Mouse (Mus musculus): ENCODE data around the gene Usp20. TPM values are rescaled to one million over a fixed set of nuclear protein-coding genes. Genes with fewer than 3 reads are reported as not detected.

Gene Usp20
- total and polyA plus RNA-seq, 3 experiments: 43.9 to 55.0 (median 50.8) TPM

- H3K27ac ChIP-seq: no peak overlapping the region
- H3K36me3 ChIP-seq (ENCODE audit: control insufficient read depth, insufficient read depth, low read length): no peaks in the 10 kb centered on the region
- no peaks in the 10 kb centered on the region for H3K79me2 ChIP-seq (replicated peaks; ENCODE audit: control insufficient read depth, insufficient read depth, low read length)
- H3K9ac ChIP-seq (ENCODE audit: low read depth, low read length): no peak overlapping the region
- no peak overlapping the region for H3K4me3 ChIP-seq
- TF ChIP-seq POLR2A (IDR thresholded peaks at IDR 0.05; ENCODE audit: insufficient read depth, low read depth, low read length) (no peak), CTCF (IDR thresholded peaks at IDR 0.05) (no peak), EP300 (IDR thresholded peaks at IDR 0.05; ENCODE audit: insufficient read depth, low read depth, low read length) (no peak)
- DNase-seq: no peak
- 99% methylated on average over 3 of the region's 3 CpGs for WGBS
- no peaks in the 10 kb centered on the region for H3K27me3 ChIP-seq (ENCODE audit: control insufficient read depth, insufficient read depth, low read length)
- intact Hi-C loops (cut with DNase I): no loop called here
- H3K4me1 ChIP-seq (ENCODE audit: control insufficient read depth, insufficient read depth, low read length): no peaks in the 10 kb centered on the region
Measured at GRCm38 (mm10) chr2:31040043-31040442, 58.0 kb downstream of the Usp20 start.

- Histone ChIP-seq H3K36me3 (ENCODE audit: control insufficient read depth, insufficient read depth, low read length) (no peaks in the 10 kb centered on the region), H3K79me2 (replicated peaks; ENCODE audit: control insufficient read depth, insufficient read depth, low read length) (no peaks in the 10 kb centered on the region), H3K9ac (ENCODE audit: low read depth, low read length) (no peak overlapping the region), H3K4me1 (ENCODE audit: control insufficient read depth, insufficient read depth, low read length) (no peaks in the 10 kb centered on the region), H3K27me3 (ENCODE audit: control insufficient read depth, insufficient read depth, low read length) (no peaks in the 10 kb centered on the region), H3K4me3 (no peak overlapping the region), H3K27ac (no peak overlapping the region)
- TF ChIP-seq CTCF (IDR thresholded peaks at IDR 0.05) (no peak), EP300 (IDR thresholded peaks at IDR 0.05; ENCODE audit: insufficient read depth, low read depth, low read length) (no peak), POLR2A (IDR thresholded peaks at IDR 0.05; ENCODE audit: insufficient read depth, low read depth, low read length) (no peak)
- intact Hi-C loops (cut with DNase I): no loop called here
- no peak for DNase-seq
- 88% methylated on average over 3 of the region's 3 CpGs for WGBS
Measured at GRCm38 (mm10) chr2:31040487-31040886, 58.4 kb downstream of the Usp20 start.

- no peak overlapping the region for H3K27ac ChIP-seq
- no peaks in the 10 kb centered on the region for H3K36me3 ChIP-seq (ENCODE audit: control insufficient read depth, insufficient read depth, low read length)
- H3K9ac ChIP-seq (ENCODE audit: low read depth, low read length): no peak overlapping the region
- no peaks in the 10 kb centered on the region for H3K4me1 ChIP-seq (ENCODE audit: control insufficient read depth, insufficient read depth, low read length)
- no peak for TF ChIP-seq POLR2A (IDR thresholded peaks at IDR 0.05; ENCODE audit: insufficient read depth, low read depth, low read length)
- no peak for TF ChIP-seq EP300 (IDR thresholded peaks at IDR 0.05; ENCODE audit: insufficient read depth, low read depth, low read length)
- TF ChIP-seq CTCF (IDR thresholded peaks at IDR 0.05): no peak
- intact Hi-C loops (cut with DNase I): no loop called here
- no peak overlapping the region for H3K4me3 ChIP-seq
- H3K79me2 ChIP-seq (replicated peaks; ENCODE audit: control insufficient read depth, insufficient read depth, low read length): no peaks in the 10 kb centered on the region
- H3K27me3 ChIP-seq (ENCODE audit: control insufficient read depth, insufficient read depth, low read length): no peaks in the 10 kb centered on the region
- 83% methylated on average over 6 of the region's 6 CpGs for WGBS
- no peak for DNase-seq
Measured at GRCm38 (mm10) chr2:31041386-31041785, 59.3 kb downstream of the Usp20 start.

- WGBS: 91% methylated on average over 6 of the region's 6 CpGs
- no peak overlapping the region for H3K27ac ChIP-seq
- H3K79me2 ChIP-seq (replicated peaks; ENCODE audit: control insufficient read depth, insufficient read depth, low read length): no peaks in the 10 kb centered on the region
- no peaks in the 10 kb centered on the region for H3K4me1 ChIP-seq (ENCODE audit: control insufficient read depth, insufficient read depth, low read length)
- intact Hi-C loops (cut with DNase I): no loop called here
- no peaks in the 10 kb centered on the region for H3K27me3 ChIP-seq (ENCODE audit: control insufficient read depth, insufficient read depth, low read length)
- no peak overlapping the region for H3K9ac ChIP-seq (ENCODE audit: low read depth, low read length)
- no peak for TF ChIP-seq EP300 (IDR thresholded peaks at IDR 0.05; ENCODE audit: insufficient read depth, low read depth, low read length)
- no peak for TF ChIP-seq POLR2A (IDR thresholded peaks at IDR 0.05; ENCODE audit: insufficient read depth, low read depth, low read length)
- no peak for TF ChIP-seq CTCF (IDR thresholded peaks at IDR 0.05)
- H3K4me3 ChIP-seq: no peak overlapping the region
- no peaks in the 10 kb centered on the region for H3K36me3 ChIP-seq (ENCODE audit: control insufficient read depth, insufficient read depth, low read length)
- DNase-seq: no peak
Measured at GRCm38 (mm10) chr2:31042881-31043280, 60.8 kb downstream of the Usp20 start.

- H3K36me3 ChIP-seq (ENCODE audit: control insufficient read depth, insufficient read depth, low read length): no peaks in the 10 kb centered on the region
- intact Hi-C loops (cut with DNase I): no loop called here
- H3K27ac ChIP-seq: no peak overlapping the region
- no peaks in the 10 kb centered on the region for H3K4me1 ChIP-seq (ENCODE audit: control insufficient read depth, insufficient read depth, low read length)
- H3K9ac ChIP-seq (ENCODE audit: low read depth, low read length): no peak overlapping the region
- H3K4me3 ChIP-seq: no peak overlapping the region
- WGBS: 100% methylated on average over 1 of the region's 1 CpGs
- H3K79me2 ChIP-seq (replicated peaks; ENCODE audit: control insufficient read depth, insufficient read depth, low read length): no peaks in the 10 kb centered on the region
- DNase-seq: no peak
- H3K27me3 ChIP-seq (ENCODE audit: control insufficient read depth, insufficient read depth, low read length): no peaks in the 10 kb centered on the region
- TF ChIP-seq EP300 (IDR thresholded peaks at IDR 0.05; ENCODE audit: insufficient read depth, low read depth, low read length) (no peak), POLR2A (IDR thresholded peaks at IDR 0.05; ENCODE audit: insufficient read depth, low read depth, low read length) (no peak), CTCF (IDR thresholded peaks at IDR 0.05) (no peak)
Measured at GRCm38 (mm10) chr2:31043856-31044255, 61.8 kb downstream of the Usp20 start.

GRCm38 (mm10) chr2:31048037-31048436 lies 66.0 kb downstream of the Usp20 start:
- H3K79me2 ChIP-seq (replicated peaks; ENCODE audit: control insufficient read depth, insufficient read depth, low read length): no peaks in the 10 kb centered on the region

More at GRCm38 (mm10) chr2:31048037-31048436, 66.0 kb downstream of the Usp20 start:
- Histone ChIP-seq H3K36me3 (ENCODE audit: control insufficient read depth, insufficient read depth, low read length) (no peaks in the 10 kb centered on the region), H3K4me3 (no peak overlapping the region), H3K27ac (no peak overlapping the region), H3K27me3 (ENCODE audit: control insufficient read depth, insufficient read depth, low read length) (no peaks in the 10 kb centered on the region), H3K9ac (ENCODE audit: low read depth, low read length) (no peak overlapping the region), H3K4me1 (ENCODE audit: control insufficient read depth, insufficient read depth, low read length) (no peaks in the 10 kb centered on the region)
- no peak for DNase-seq
- WGBS: 70% methylated on average over 6 of the region's 6 CpGs
- intact Hi-C loops (cut with DNase I): no loop called here
- TF ChIP-seq EP300 (IDR thresholded peaks at IDR 0.05; ENCODE audit: insufficient read depth, low read depth, low read length) (no peak), POLR2A (IDR thresholded peaks at IDR 0.05; ENCODE audit: insufficient read depth, low read depth, low read length) (no peak), CTCF (IDR thresholded peaks at IDR 0.05) (no peak)
